Mouse (Mus musculus) forebrain, postnatal 0 days (tissue): Measurements from ENCODE around the gene Cabp2. TPM values are rescaled to one million over a fixed set of nuclear protein-coding genes. Genes with fewer than 3 reads are reported as not detected.
A peak's percentile ranks its signal among the peaks of the same experiment; 100 is the strongest.
"Not testable (repeated sequence)": the region's sequence is repeated elsewhere in the genome, so short reads cannot be mapped to it uniquely, and the experiment has no call there.

ENCODE experiments used
- ATAC-seq: fragments of 200-750 bp; cut with Nextera tagmentation; 2 replicates; pipeline ENCODE4 v1.8.0; 2017; ENCODE audit warnings: mild to moderate bottlenecking, moderate library complexity
- DNase-seq: peaks from one replicate; pipeline ENCODE4 v3.0.0-alpha.2; 2015
- H3K27ac ChIP-seq: fragments of 300-500 bp; sonication (generic); 2 replicates; pipeline ENCODE4 v1.5.1; 2014; ENCODE audit warnings: low read depth, mild to moderate bottlenecking, antibody characterized with exemption, low read length, moderate library complexity, mixed read lengths
- H3K27me3 ChIP-seq: fragments of 300-500 bp; sonication (generic); 2 replicates; pipeline ENCODE4 v1.6.1; 2014; ENCODE audit warnings: mild to moderate bottlenecking, low read length, mixed read lengths; ENCODE audit not compliant: insufficient read depth
- H3K36me3 ChIP-seq: fragments of 300-500 bp; sonication (generic); 2 replicates; pipeline ENCODE4 v1.6.1; 2014; ENCODE audit warnings: mild to moderate bottlenecking, moderate library complexity; ENCODE audit not compliant: insufficient read depth
- H3K4me1 ChIP-seq: fragments of 300-500 bp; sonication (generic); 2 replicates; pipeline ENCODE4 v1.6.1; 2014; ENCODE audit warnings: antibody characterized with exemption; ENCODE audit not compliant: insufficient read depth
- H3K4me2 ChIP-seq: fragments of 300-500 bp; sonication (generic); 2 replicates; pipeline ENCODE4 v1.6.1; 2014; ENCODE audit warnings: low read depth, mild to moderate bottlenecking, moderate library complexity
- H3K4me3 ChIP-seq: fragments of 300-500 bp; sonication (generic); 2 replicates; pipeline ENCODE4 v1.5.1; 2014; ENCODE audit warnings: low read depth, low read length, mixed read lengths
- H3K9ac ChIP-seq: fragments of 300-500 bp; sonication (generic); 2 replicates; pipeline ENCODE4 v1.6.1; 2014; ENCODE audit warnings: mild to moderate bottlenecking
- H3K9me3 ChIP-seq: fragments of 300-500 bp; sonication (generic); 2 replicates; pipeline ENCODE4 v1.6.1; 2016; ENCODE audit warnings: low read length
- CTCF ChIP-seq: sonication (generic); IDR thresholded peaks from 2 replicates; pipeline ENCODE4 v1.5.1; 2016; ENCODE audit warnings: antibody characterized with exemption, control low read depth, low read depth
- WGBS: fragments of 180-500 bp; shearing (Covaris S2); extraction: QIAGEN DNeasy Blood & Tissue Kit; methylation state at CpG from one replicate; pipeline ENCODE4 v1.1.7; 2014; 5-methylcytosine and 5-hydroxymethylcytosine counted together
- polyA plus RNA-seq: library from polyadenylated mRNA; unstranded; fragments of >200 nt; fragmentation: Nextera tagmentation; extraction: Ambion mirVana; gene quantifications from 2 replicates; pipeline ENCODE4 v1.2.1, GENCODE M21; 2015
- total RNA-seq: library from RNA; depleted of rRNA; stranded (reverse); fragments of >200 nt; gene quantifications from 2 replicates; pipeline ENCODE4 v1.2.3, GENCODE M21; 2014

Gene Cabp2
- total and polyA plus RNA-seq, 2 experiments from 2014 or later, result not detected

DNA sequence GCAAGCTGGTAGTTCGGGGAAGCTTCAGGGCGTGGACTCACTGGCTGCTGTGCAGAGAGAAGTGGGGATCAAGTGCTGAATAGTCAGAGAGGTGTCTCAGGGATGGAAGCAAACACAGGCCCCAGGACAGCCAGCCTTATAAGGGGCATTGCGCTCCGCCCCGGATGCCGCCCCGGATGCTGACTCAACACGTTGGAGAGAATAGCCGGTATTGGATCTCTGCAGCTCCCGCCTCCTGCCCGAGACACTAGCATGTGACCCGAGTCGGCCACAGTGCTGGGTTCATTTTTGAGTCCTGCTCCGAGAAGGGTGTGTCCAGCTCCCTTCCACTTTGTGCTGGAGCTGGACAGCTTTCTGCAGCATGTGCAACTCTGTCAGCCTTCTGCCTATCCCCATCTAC, 39.3 kb upstream of the Cabp2 start:
- ATAC-seq (no peak), DNase-seq (no peak)
- H3K27me3 ChIP-seq, result no peaks in the 10 kb centered on the region
- H3K27ac ChIP-seq, result no peak overlapping the region
- TF ChIP-seq CTCF, result no peak
- H3K4me2 ChIP-seq, result no peak overlapping the region
- H3K9ac ChIP-seq, result no peak overlapping the region
- H3K4me3 ChIP-seq, result no peak overlapping the region
- H3K36me3 ChIP-seq, result no peaks in the 10 kb centered on the region
- no peaks in the 10 kb centered on the region for H3K9me3 ChIP-seq
- 0 out of 2 replicates have a peak, but pooled peaks cover 9% of the 10 kb centered on the region for H3K4me1 ChIP-seq
- 76% methylated on average over 14 of the region's 14 CpGs for WGBS

DNA sequence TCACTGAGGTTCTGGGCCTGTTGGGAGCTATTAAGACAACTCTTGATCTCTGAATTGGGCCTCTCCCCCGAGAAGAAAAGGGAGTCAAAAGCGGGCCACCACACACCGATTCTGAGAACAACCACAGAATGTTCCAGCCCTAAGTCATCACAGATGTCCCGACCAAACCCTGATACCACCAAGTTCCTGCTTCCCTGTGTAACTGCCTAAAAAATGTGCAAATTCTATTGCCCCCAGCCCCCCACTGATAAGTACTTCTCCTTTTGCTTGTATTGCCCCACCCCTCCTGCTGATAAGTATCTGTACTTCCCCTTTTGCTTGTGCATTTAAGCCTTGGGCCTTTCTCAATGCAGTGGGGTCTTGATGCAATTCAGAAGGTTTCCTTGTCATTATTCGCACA, 37.3 kb upstream of the Cabp2 start:
- not testable (repeated sequence) for H3K36me3 ChIP-seq, H3K4me3 ChIP-seq, H3K4me2 ChIP-seq, H3K9ac ChIP-seq, H3K27ac ChIP-seq, H3K27me3 ChIP-seq, DNase-seq, H3K9me3 ChIP-seq, H3K4me1 ChIP-seq, ATAC-seq
- WGBS, result 90% methylated on average over 5 of the region's 5 CpGs

DNA sequence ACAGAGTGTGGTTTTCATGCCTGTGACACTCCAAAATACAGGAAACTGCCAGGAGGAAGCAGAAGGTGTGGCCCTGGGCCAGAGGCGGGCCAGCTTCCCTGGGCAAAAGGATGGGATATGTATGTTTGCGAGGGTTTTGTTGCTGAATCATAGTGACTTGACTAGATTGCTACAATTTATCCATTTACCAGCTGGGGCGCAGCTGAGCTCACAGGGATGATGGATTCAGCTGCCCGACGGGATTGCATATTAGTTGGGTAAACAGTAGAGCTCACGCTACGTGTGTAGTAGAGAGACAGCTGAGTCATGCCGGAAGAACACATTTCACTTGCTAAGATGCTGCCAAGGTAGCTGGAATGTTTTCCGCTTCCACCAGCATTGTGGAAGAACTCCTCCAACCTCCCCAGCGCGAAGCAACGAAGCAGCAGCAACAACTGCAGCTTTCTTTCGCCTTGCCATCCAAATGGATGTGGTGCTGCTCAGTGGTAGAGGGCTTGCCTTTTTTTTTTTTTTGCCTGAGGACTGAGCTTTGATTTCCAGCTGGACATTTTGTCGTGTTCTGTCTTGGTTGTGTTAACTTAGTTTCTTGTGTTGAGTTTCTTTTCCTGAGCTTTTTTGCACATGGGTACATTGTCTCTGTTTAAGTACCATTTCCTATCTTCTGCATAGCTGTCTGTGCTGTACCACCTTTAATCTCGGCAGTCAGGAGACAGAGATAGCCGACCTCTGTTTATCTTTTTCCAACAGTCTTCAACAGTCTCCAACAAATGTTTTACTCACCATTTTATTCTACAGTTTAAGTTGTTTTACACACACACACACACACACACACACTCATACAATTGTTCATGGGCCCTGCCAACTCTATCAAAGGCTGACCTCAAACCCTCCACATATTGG, 35.2 kb upstream of the Cabp2 start, which contains the start of gene Gstp2:
Gstp2 (minus strand) TSS at position 58 of the 900 bp plus-strand sequence.
- no peak within 1 kb of the TSS for H3K4me3 ChIP-seq
- 41% methylated on average over 16 of the region's 16 CpGs for WGBS
- H3K36me3 ChIP-seq, result no peaks in the 10 kb centered on the region
- H3K27ac ChIP-seq, result no peak within 1 kb of the TSS
- DNase-seq, result peak; percentile 78
- no peak within 1 kb of the TSS for H3K9ac ChIP-seq
- H3K4me2 ChIP-seq, result peak within 1 kb of the TSS; percentile 29
- H3K9me3 ChIP-seq, result no peaks in the 10 kb centered on the region
- no peaks in the 10 kb centered on the region for H3K4me1 ChIP-seq
- peak; percentile 63 for TF ChIP-seq CTCF
- no peaks in the 10 kb centered on the region for H3K27me3 ChIP-seq
- ATAC-seq, result peak; percentile 86

DNA sequence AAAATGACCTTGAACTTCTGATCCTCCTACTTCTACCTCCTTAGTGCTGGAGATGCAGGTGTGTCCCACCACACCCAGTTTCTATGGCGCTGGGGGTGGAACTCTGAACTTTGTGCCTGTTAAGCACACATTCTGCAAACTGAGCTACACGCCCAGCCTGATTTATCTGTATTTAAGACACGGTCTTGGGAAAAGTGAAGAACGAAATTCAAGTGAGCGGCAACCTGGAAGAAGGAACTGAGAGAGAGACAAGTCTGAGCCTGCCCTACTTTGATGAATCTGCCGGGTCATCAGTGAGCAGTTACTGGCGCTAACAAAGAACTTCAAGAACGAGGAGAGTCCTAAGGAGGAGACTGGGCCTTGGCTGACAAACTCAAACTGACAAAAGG, 34.5 kb upstream of the Cabp2 start:
- Histone ChIP-seq H3K4me3 (no peak overlapping the region), H3K9ac (no peak overlapping the region), H3K4me1 (no peaks in the 10 kb centered on the region), H3K36me3 (no peaks in the 10 kb centered on the region), H3K27me3 (no peaks in the 10 kb centered on the region), H3K4me2 (no peak overlapping the region), H3K27ac (no peak overlapping the region), H3K9me3 (no peaks in the 10 kb centered on the region)
- TF ChIP-seq CTCF, result no peak
- 86% methylated on average over 8 of the region's 8 CpGs for WGBS
- DNase-seq, result no peak
- ATAC-seq, result no peak

DNA sequence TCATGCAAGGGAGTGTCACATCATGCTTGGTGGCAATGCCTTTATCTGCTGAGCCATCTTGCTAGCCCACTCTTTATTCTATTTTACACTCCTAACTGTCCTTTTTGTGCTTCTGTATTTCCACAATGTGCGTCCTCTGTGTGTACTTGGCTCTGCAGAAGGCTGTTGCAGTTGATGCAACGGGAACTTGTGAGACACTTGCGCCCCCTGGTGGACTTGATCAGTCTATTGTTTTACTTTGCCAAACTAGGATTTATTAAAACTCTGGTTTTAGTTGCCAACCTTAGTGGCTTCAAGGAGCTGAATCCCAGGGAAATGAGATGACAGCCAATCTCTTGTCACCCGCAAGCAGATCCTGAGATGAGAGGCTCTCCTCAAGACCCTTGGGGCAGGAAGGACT, 33.5 kb upstream of the Cabp2 start:
- Histone ChIP-seq H3K9ac (no peak overlapping the region), H3K4me1 (no peaks in the 10 kb centered on the region), H3K4me3 (no peak overlapping the region), H3K27ac (no peak overlapping the region), H3K9me3 (no peaks in the 10 kb centered on the region), H3K36me3 (no peaks in the 10 kb centered on the region), H3K27me3 (no peaks in the 10 kb centered on the region), H3K4me2 (no peak overlapping the region)
- TF ChIP-seq CTCF, result peak; percentile 77
- DNase-seq (peak; percentile 84), ATAC-seq (no peak)
- WGBS, result 8% methylated on average over 4 of the region's 4 CpGs

DNA sequence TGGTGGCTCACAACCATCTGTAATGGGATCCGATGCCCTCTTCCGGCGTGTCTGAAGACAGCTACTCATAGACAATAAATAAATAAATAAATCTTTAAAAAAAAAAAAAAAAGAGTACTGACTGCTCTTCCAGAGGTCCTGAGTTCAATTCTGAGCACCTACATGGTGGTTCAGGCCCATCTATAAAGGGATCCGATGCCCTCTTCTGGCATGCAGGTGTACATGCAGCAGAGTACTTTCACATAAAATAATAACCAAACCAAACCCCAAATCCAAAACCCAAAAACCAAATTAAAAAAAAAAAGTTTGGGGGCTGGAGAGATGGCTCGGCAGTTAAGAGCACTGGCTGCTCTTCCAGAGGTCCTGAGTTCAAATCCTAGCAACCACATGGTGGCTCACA, 32.3 kb upstream of the Cabp2 start:
- not testable (repeated sequence) for H3K4me1 ChIP-seq, H3K4me3 ChIP-seq, H3K9me3 ChIP-seq, H3K9ac ChIP-seq, H3K4me2 ChIP-seq, H3K27ac ChIP-seq, DNase-seq, H3K27me3 ChIP-seq, H3K36me3 ChIP-seq, ATAC-seq
- 0 out of 2 replicates have a peak, but pooled peaks have one; percentile 3 for TF ChIP-seq CTCF
- 80% methylated on average over 5 of the region's 5 CpGs for WGBS

DNA sequence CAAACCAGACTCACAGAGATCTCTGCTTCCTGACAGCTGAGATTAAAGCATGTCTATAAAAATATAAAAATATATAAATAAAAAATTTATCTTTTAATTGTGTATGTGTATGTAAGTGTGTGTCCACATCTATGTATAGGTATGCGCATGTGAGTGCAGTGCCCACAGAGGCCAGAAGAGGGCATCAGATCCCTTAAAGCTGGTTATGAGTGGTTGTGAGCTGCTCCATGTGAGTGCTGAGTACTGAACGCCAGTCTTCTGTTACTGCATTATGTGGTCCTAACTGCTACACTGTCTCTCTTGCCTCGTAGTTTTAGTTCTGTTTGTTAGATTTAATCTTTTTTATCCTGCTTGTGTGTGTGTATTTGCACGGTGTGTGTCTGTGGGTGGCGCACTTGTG, 30.4 kb upstream of the Cabp2 start:
- Histone ChIP-seq H3K4me1 (no peaks in the 10 kb centered on the region), H3K4me2 (no peak overlapping the region), H3K36me3 (no peaks in the 10 kb centered on the region), H3K27ac (no peak overlapping the region), H3K4me3 (no peak overlapping the region), H3K9me3 (no peaks in the 10 kb centered on the region), H3K9ac (no peak overlapping the region), H3K27me3 (no peaks in the 10 kb centered on the region)
- ATAC-seq (no peak), DNase-seq (no peak)
- 96% methylated on average over 5 of the region's 5 CpGs for WGBS
- no peak; the same call in 1 of the 2 replicates for TF ChIP-seq CTCF
